Mouse (Mus musculus): ENCODE measurements around the gene Zmpste24. TPM values are rescaled to one million over a fixed set of nuclear protein-coding genes. Genes with fewer than 3 reads are reported as not detected.

Zmpste24 gene
- polyA plus RNA-seq (2012; rRNA removed), result 17.9 and 18.0 TPM in 2 replicates

GRCm38 (mm10) chr4:121097650-121098378 lies at the start of gene Zmpste24:
Gene Zmpste24, minus strand, starts transcription at chr4:121098241.

GRCm38 (mm10) chr4:121109126-121109525 lies 11.1 kb upstream of the Zmpste24 start, which contains the start of gene Tmco2:
Gene Tmco2, minus strand, starts transcription at chr4:121109226.

GRCm38 (mm10) chr4:121039331-121040115 lies 58.5 kb downstream of the Zmpste24 start, which contains the start of gene Col9a2:
Gene Col9a2, plus strand, starts transcription at chr4:121039385.

GRCm38 (mm10) chr4:121016928-121017657 lies 80.9 kb downstream of the Zmpste24 start, which contains the start of gene Smap2:
Gene Smap2, minus strand, starts transcription at chr4:121017247.

Other genes with a start within 250 kb of the Zmpste24 start
- 20.0 and 23.1 TPM in 2 replicates for gene Rims3, start 243.4 kb downstream of the Zmpste24 start, polyA plus RNA-seq (2012; rRNA removed)
- gene Exo5, start 173.2 kb downstream of the Zmpste24 start, polyA plus RNA-seq (2012; rRNA removed), result 35.8 and 38.5 TPM in 2 replicates
- gene Zfp69, start 146.5 kb downstream of the Zmpste24 start, polyA plus RNA-seq (2012; rRNA removed), result 3.7 and 4.4 TPM in 2 replicates
- gene Smap2, start 81.0 kb downstream of the Zmpste24 start, polyA plus RNA-seq (2012; rRNA removed), result 38.3 and 41.2 TPM in 2 replicates
- gene Col9a2, start 58.9 kb downstream of the Zmpste24 start, polyA plus RNA-seq (2012; rRNA removed), result 19.1 and 113 TPM in 2 replicates
- gene Tmco2, start 11.0 kb upstream of the Zmpste24 start, polyA plus RNA-seq (2012; rRNA removed), result not detected in 2 replicates
- gene Rlf, start 116.8 kb upstream of the Zmpste24 start, polyA plus RNA-seq (2012; rRNA removed), result 20.7 and 22.0 TPM in 2 replicates
- not detected in 2 replicates for gene Gm12888, start 226.7 kb upstream of the Zmpste24 start, polyA plus RNA-seq (2012; rRNA removed)

Measured in central nervous system, embryonic 14 days (tissue).